Mouse (Mus musculus): ENCODE measurements around the gene Ajuba.

The Ajuba gene

DNA sequence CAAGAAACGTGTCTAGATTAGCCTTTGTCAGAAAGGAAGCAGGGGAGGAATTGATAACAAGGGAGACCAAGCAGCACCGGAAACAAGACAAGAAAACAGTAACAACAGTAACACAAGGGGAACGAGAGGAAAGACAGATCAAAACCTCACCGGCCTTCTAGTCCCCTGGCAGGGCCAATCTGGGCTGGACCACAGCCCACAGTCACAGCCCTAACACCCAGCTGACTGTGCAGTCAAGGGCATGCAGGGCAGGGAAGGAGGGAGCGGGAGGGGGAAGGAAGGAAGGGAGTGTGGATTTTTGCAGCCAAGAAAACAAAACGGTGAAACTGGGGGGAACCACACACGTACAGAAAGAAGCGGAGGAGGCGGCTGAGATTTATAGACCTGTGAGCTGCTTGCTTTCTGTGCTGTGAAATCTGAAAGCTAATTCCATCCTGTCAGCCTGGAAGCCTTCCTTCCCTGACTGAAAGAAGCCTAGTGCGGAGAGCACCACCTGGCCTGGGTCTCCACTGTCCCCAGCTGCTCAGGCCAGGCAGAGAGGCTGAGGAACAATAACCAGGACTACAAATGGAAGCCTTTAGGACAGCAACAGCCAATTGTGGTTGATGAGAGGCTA lies 15.1 kb upstream of the Ajuba start:
- no peak for DNase-seq (ENCODE audit: low spot score)

DNA sequence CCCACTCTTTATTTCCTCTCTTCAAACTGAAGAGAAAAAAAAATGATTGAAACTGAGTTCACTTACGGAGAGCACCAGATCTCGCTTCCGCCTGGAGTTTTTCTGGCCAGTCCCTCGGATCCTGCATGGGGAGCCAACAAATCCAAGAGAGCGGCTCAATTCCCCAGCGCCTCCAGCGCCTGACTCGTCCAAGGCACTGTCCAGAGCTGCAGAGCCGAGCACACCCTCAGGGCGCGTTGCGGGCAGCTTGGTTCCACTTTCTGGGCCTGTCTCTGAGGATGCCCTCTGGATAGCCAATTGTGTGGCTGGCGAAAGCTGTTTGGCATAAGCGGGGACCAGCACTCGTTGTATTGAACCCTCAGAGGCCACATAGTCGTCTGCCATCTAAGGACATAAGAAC lies 13.7 kb upstream of the Ajuba start:
- DNase-seq (ENCODE audit: low spot score) = no peak

DNA sequence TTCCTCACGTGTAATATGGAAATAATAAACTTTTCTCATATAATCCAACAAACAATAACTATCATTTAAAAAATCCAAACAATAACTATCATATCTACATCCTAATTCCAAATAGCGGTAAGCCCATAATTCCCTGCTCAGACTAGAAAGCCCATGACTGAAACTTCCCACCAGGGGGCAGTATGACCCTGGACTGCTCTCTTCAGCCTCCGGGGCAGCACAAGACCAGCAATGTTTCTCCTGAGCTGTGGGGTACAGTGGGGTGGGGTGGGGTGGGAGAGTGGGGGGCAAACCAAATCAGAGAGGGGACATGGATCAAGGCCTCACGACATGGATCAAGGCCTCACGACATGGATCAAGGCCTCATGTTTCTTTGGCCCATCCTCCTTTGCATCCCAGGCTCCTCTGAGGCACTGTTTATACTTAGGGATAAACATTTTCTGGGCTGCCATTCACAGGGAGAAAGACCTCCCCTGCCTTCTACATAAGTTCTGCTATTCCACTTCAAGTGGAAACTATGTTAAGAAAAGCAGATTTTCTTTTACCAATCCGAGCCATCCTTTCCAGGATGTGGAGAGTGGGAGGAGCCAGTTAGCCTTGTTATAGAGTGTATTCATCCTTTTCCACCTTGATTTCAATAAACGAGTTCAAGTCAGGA lies 6.5 kb upstream of the Ajuba start:
- DNase-seq (ENCODE audit: low spot score) = peak; percentile 67

DNA sequence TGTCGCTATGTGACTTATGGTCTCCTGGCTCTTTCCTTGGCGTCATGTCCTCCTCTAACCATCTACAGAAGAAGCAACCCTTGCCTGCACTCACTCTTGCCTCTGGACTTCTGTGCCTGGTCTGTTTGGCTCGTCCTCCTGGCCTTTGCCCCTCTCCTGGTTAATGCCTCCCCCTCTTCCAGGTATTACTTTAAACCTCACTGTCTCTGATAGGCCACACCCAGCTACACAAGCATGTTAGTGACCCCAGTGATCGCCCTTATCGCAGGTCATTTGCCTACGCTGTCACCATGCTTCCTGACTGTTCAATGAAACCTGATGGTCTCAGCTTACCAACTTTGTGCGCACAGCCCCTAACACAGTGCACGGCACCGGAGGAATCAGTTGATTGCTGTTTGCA lies 5.2 kb upstream of the Ajuba start:
- DNase-seq (ENCODE audit: low spot score) = no peak

DNA sequence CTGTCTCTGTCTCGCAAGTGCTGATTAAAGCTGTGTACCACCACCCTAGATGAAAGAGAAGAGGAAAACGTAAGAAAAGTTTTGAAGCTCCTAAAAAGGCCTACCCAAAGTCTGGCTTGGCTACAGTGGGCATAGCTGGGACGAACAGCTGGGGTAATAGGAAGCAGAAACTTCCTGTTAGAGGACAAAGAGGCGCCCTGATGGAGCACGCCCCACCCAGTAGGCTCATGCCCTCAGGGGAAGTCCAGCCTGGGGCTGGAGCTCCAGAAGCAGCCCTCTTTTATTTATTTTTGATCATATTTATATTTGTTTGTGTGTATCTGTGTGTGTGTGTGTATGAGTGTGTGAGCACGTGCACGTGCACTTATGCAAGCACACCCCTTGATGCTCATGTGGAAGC lies 2.3 kb upstream of the Ajuba start:
- no peak for DNase-seq (ENCODE audit: low spot score)

DNA sequence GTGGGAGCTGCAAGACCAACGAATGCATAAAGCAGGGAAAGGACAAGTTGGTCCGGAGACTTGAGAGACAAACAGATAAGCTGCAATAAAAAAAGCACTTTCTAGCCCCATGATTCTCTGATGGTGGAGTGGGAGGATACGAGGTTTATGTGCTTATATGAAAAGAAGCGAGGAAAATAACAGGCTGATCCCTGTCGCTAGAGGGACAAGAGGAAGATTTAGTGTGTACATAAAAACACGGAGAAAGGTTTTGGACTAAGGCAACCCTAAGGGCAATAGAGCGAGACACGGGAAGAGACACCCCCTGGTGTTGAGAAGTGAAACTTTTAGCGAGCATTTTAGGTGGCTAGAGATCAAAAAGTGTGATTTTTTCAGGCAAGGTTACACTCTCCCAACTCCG lies 705 bp upstream of the Ajuba start:
- peak; percentile 80 for DNase-seq (ENCODE audit: low spot score)

DNA sequence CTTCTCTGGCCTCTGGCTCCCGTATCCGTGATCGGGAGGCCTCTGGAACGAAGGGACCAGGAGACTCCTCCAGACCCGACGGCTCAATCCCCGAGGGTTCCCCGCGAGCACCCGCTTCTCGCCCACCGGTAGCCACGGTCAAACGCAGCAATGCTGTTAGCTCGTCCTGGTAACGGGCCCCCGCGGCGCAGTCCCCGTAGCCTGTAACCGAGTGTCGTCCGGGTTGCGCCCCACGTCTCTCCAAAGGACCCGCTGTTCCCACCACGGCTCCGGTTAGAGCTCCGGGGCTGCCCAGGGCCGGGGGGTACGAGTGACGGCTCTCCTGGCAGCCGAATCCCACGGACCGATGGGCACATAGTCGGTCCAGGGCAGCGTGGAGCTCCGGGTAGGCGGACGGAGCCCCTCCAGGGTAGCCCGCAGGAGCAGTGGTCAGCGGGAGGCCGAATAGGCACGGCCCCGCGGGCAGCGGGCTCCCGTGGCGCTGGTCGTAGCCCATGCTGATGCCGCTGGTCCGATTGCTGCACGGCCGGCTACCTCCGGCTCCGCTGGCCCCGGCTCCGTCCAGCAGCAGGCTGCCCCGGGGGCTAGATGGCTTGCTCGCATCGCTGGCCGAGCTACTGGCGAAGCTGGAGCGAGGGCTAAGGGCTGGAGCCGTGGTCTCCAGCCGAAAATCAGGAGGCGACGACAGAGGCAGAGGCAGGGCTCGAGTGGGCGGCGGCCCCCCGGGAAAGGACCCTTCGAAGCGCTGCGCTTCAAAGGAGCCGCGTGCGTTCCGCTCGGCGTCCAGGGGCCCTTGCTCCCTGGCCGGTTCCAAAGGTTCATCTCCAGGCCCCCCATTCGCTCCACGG lies 893 bp downstream of the Ajuba start:
- DNase-seq (ENCODE audit: low spot score) = peak; percentile 51

DNA sequence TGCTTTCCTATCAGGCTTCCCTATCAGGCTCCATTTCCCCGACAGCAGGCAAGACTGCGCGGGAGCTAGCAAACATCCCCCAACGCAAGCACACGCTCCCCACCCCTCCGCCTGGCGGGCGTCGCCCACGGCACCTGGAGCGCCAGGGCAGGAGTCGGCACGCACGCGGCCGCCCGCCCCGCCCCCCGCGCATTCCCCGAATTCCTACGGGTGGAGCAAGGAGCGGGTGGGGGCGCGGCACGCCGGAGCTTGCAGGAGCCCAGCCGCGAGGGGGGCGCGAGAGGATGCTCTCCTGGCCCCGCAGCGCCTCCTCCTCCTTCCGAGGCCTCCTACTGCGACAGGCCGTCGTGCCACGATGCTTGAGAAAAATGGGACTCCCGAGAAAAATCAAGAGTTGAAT lies 1.7 kb downstream of the Ajuba start:
- DNase-seq (ENCODE audit: low spot score) = peak; percentile 86

DNA sequence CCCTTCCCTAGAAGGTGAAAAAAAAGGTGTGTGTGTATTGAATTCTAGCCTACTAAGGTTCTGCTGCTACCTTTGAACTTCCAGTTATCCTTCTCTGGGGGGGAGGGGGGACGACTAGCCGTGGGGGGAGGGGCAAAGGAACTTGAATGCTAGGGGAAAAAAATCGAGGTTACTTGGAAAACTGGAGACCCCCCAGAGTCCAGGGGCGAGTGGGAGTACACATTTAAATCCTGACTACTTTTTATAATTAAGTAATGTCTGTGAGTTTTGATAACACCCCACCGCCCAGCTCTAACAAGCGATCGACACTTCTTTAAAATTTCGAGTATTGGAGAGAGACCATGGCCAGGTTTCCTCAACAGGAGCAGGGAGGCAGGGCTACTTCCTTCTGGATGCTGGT lies 2.3 kb downstream of the Ajuba start:
- DNase-seq (ENCODE audit: low spot score) = no peak

DNA sequence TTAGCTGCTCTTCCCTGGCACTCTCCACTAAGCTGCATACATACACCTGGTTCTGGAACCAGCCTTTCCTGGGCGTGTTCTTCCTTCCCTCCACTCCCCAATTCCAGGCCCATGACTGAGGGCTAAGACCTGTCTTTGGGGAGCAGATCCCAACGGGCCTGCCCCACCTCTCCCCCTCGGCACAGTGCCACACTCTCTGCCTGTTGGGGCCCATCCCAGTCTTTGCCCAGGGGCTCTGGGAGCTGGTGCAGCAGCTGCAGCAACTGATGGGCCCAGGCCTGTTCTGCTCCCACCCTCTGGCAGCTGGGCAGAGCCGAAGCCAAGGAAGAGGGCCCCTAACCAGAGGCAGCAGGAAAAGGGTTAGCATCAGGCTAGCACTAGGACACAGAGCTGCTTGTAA lies 3.1 kb downstream of the Ajuba start:
- no peak for DNase-seq (ENCODE audit: low spot score)

DNA sequence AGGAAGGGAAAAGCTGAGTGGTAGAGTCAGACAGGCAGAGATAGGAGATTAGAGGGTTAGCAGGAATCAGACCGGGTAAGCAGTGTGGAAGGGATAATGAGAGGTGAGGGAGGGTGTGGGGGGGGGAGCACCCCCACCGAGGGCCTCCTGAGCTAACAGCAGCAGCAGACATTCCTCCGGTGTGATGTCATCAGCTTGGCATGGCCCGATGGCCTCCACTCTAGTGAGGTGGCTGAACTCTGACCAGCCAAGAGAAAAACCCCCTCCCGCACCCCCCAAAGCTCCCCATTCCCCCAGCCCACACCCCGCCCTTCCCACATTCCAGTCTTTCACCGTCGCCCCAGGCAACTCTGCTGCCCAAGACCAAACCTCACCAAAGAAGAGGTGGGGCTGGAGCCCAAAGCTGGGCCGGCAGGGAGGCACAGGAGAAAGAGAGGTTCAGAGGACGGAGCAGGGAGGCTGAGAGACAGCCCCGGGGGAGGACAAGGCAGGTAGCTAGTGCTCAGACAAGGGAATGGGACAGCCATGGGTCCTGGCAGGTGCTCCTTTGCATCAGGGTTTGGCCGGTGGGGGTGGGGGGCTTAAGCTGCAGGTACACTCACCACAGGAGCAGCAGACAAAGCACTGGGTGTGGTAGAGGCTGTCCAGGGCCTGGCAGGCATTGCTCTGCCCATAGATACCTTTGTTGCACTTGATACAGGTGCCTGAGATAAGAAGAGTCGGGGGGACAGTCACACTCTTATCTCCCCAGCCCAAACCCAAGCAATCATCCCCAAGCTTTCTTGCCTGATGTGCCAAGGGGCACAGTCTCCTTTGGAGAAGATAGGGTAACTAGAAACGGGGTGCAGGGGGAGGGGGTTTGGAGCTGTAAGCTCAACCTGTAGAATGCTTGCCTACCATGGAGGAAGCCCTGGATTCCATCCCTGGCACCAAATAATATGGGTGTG lies 4.3 kb downstream of the Ajuba start:
- peak; percentile 87 for DNase-seq (ENCODE audit: low spot score)

DNA sequence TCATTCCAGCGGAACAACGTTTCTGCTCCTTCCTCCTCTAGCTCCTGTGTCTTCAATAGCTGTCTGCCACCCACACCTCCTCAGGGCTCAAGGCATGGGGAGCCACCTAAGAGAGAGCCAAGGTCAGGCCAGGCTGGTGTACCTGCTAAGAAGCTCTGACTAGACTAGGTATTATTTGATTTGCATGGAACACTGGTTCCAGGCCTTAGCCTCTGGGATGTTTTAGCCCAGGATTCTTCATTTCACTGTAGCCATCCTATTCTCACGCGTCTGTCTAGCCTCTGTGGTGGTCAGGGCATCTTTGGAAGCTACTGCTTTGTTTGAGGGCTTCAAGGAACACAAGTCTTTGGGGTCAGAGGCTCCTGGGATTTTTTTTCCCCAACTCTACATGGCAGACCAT lies 5.2 kb downstream of the Ajuba start:
- DNase-seq (ENCODE audit: low spot score) = no peak

DNA sequence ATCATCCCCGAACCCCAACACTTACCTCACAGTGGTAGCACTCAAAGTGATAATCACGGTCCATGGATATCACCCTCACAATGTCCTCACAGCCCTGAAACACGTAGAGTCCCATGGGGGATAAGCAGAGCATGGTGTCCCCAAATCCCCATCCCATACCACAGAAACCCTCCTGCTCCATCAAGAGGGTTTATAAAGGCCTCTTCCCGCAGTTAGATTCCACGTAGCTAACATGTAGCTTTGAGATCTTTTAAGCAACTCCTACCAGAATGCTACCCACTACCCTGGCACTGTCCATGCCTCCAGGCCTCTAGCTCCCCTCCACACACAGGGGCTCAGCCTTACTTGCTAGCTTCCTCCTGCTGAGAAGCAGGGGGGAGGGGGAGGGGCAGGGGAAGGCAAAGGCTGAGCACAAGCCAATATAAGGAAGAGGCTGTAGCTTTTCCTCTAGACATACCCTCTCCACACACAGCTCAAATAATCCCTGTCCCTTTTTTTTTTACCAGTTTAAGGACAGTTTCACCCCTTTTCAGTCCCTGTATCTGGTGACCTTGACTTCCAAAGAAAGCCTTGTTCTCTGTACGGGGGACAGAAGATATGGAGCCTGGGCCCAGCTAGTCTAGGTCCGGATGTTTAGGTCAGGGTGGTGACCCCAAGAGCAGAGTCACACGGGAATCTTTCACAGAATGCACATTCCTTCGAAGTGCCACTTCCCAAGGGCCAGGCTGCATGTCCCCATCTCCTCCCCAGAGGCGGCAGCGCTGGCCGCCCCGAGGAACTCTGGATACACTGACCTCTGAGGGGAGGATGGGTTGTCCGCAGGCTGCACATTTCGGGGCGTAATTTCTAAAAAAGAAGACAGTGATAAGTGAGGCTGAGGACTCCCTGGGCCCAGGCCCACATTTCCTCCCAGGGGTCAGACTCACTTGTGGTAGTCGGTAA lies 7.6 kb downstream of the Ajuba start:
- no peak for DNase-seq (ENCODE audit: low spot score)

DNA sequence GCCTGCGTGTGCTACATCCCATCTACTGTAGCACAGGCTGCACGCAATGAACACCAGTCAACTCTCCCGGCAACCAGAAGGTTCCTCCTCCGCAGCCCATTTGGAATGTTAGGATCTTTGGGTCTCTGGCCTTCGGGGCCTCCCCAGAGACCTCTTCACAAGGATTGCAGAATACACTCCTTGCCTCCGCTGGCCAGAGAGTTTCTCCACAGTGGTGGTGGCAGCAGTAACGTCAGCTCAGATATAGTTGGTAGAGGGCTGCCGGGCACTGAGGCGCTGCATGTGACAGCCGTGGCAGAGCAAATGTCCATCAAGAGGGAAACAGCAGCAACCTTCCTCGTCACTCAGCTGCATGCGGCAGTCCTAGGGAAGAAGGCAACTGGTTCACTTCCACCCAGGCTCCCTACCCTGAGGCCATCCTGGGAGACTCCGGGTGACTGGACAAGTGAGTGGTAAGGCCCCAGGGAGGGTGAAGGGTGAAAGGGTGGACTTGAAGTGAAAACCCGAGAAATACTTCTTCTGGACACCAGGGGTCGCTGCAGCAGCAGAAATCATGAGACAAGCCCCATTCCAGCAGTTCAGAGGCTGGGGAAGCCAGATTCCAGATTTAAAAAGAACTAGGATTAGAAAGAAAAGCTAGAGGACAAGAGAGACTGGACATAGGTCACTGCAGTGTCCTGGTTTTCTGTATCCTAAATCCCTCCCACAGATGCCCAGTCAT lies 8.5 kb downstream of the Ajuba start:
- DNase-seq (ENCODE audit: low spot score) = peak; percentile 82

DNA sequence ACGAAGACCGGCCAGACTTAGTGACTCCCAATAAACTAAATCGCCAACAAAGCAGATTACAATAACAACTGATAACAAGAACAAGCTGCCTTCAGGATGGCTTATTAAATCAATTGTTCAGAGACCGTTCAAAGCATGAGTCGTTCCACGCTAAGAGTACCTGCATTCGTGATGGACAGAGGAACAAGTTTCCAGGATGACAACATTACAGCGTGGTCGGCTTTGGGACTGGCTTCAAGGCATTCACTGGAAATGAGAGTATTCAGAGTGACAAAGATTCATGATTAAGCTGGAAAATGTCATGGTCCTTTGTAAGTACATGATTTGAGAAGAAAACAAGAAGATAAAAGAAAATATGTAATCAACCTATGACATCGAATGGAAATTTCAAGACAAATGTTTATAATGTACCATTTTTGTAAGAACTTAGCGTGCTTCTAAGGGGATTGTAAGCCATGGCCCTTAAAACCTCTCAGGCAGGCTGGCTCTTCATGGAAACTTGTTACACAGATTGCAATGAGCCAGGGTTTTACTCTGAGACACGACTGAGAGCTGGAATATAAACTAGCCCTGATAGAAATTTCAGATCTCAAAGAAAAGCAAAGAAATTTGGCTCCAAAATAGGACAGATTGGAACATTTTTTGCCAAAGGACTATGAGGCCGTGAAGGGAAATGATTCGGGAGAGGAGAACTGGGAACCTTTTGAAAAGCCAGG lies 16.7 kb downstream of the Ajuba start:
- no peak for DNase-seq (ENCODE audit: low spot score)

DNA sequence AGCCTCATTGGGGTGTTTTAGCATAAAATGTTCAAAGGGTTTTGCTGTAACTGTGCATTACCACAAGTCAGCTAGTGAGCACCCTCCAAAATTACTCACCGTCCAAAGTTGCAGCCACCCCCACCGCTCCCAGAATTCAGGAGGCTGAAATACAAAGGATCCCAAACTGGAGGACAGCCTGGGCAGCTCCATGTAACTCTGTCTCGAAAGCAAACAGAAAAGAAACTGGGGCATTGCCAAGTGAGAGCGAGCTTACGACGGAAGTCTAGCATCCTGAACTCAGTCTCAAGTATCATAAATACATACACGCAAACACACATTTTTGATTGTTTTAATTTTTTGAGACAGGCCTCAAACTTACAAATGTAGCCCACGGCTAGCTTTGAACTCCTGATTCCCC lies 20.0 kb downstream of the Ajuba start:
- no peak for DNase-seq (ENCODE audit: low spot score)

DNA sequence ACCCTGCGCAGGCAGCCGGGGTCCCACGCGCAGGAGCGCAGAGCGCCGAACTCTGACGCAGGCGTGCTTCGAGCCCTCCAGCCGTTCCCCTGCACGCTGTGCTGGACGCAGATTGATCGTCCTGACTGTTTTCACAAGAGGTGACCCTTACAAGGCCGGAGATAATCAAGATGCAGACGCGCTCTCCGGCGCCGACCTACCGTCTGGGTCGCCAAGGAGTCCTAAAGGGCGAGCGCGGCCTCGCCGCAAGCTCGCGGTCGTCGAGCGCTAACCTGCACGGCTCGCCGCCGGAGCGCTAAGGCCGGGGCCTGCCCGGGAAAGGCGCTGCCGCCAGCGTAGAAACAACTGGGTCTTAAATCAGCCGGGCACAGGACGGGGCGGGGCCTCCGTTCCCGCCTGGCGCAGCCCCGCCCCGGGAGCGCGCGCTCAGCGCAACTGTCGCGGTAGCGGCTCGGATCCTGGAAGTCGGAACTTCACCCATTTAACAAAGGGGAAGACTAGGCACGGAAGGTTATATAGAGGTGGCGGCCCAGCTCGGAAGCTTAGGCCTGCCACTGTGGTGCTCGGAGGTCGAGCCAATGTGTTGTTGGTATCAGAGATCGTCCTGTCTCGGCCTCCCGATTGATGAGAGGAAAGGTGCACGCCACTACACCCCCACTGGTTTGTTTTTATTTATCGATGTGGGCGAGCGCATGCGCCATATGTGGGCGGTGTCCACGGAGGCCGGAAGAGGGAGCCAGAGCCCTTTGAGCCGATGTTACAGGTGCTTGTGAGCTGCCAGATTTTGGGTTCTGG lies 23.2 kb downstream of the Ajuba start, which contains the start of gene Haus4:
Haus4 (minus strand) TSS at position 642 of the 795 bp plus-strand sequence.
- peak; percentile 91 for DNase-seq (ENCODE audit: low spot score)

DNA sequence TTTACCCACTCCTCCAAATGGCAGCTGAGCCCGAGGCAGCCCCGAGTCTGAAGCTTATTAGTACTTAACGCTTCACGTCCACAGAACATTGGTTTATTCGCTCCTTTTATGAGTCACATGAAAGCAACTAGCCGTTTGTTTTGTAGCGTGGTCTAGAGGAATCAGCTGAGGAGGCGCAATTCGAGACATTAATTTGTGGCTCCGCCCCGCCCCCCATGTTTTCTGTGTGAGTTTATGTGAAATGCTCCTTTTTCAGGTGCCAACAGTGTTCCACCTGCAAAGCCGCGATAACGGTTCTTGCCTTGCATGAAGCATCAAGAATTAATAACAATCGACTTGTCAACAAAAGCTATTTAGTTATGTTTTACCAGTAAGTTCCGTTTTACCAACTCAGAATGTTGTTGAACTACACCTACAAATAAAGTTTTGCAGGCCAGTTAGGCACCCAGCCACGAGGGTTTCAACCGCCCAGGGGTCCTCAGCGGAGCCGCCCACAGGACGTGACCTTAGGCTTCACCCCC lies 23.8 kb downstream of the Ajuba start:
- no peak for DNase-seq (ENCODE audit: low spot score)
